Mouse (Mus musculus): ENCODE measurements around the gene Arhgap9. TPM values are rescaled to one million over a fixed set of nuclear protein-coding genes. Genes with fewer than 3 reads are reported as not detected.

Gene Arhgap9
- total RNA-seq, 2 experiments from 2014 or later = 18.7 to 21.1 TPM

GRCm38 (mm10) chr10:127317277-127317676, 4.5 kb upstream of the Arhgap9 start:
- no peak for ATAC-seq (replicated peaks; ENCODE audit: low FRiP score, poor library complexity, severe bottlenecking)

DNA sequence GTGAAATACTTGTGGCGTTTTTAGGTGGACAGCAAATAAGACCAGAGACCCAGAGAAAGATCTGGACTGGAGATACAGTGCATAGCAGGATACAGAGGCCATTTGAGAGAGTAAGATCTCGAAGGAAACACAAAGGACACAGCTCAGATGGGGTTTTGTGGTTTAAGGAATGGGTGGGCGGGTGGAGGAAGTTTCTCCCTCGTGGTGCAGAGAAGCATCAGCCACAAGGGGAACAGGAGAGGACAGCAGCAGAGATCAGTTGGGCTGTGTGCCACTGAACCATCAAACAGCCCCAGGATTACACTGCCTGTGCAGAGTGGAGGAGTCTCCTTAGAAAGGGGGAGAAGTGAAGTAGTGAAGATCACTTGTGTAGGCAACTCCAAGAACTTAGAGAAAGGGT, 3.8 kb upstream of the Arhgap9 start:
- ATAC-seq (replicated peaks; ENCODE audit: low FRiP score, poor library complexity, severe bottlenecking) = peak; percentile 30; the same call in 1 of the 2 replicates

DNA sequence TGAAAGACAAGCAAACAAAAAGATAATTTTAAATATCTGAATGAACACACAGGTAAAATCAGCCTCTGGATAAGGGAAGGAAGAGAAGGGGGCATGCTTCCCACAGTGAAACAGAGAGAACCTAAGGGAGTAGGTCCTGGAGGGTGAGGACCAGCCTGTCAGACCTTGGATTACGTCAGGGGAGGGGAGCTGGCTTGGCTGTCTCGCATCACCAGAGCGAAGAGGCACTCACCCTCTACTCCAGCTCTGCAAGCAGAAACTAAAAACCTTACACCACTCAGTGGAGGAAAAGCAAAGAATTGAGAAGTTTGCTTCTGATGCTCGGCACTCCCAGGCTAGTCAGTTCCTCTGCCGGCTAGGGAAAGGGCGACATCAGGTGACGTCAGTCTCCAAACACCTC, 1.8 kb upstream of the Arhgap9 start:
- no peak for ATAC-seq (replicated peaks; ENCODE audit: low FRiP score, poor library complexity, severe bottlenecking)

DNA sequence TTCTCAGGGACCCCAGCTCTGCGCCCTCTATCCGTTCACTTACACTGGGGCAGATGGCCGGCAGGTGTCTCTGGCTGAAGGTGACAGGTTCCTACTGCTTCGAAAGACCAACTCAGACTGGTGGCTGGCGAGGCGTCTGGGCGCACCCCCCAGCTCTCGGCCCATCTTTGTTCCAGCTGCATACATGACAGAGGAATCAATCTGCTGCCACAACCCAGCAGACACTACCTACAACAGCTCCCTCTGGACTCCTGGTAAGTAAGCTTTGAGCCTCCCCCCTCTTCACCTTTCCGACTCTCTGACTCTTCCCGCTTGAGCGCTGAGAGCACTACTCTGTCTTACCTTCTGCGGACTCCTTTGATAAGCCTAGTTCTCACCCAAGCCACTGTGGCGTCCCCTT, 414 bp downstream of the Arhgap9 start:
- no peak for ATAC-seq (replicated peaks; ENCODE audit: low FRiP score, poor library complexity, severe bottlenecking)

GRCm38 (mm10) chr10:127322669-127323068, 905 bp downstream of the Arhgap9 start:
- ATAC-seq (replicated peaks; ENCODE audit: low FRiP score, poor library complexity, severe bottlenecking) = no peak

- no peak for ATAC-seq (replicated peaks; ENCODE audit: low FRiP score, poor library complexity, severe bottlenecking)
Observed at GRCm38 (mm10) chr10:127323131-127323855, 1.5 kb downstream of the Arhgap9 start.

DNA sequence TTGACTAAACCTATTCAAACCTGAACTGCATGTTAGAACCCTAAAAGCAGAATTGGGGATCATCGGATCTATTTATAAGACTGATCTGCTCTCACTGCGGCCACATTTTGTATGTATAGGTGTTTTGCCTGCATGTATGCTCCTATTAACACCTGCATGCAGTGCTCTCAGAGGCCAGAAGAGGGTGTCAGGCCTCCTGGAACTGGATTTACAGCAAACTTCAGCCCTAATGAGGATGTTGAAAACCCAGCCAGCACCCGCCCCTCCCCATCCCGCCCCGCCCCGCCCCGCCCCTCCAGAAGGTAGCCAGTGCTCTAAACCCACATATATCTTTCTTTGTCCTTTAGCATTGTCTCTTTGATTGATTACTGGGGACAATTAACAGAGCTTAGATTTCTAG, 2.7 kb downstream of the Arhgap9 start:
- peak; percentile 56; the same call in 1 of the 2 replicates for ATAC-seq (replicated peaks; ENCODE audit: low FRiP score, poor library complexity, severe bottlenecking)

- ATAC-seq (replicated peaks; ENCODE audit: low FRiP score, poor library complexity, severe bottlenecking) = no peak
Observed at GRCm38 (mm10) chr10:127325454-127326016, 3.8 kb downstream of the Arhgap9 start.

GRCm38 (mm10) chr10:127326017-127326801, 4.4 kb downstream of the Arhgap9 start:
- ATAC-seq (replicated peaks; ENCODE audit: low FRiP score, poor library complexity, severe bottlenecking) = no peak

DNA sequence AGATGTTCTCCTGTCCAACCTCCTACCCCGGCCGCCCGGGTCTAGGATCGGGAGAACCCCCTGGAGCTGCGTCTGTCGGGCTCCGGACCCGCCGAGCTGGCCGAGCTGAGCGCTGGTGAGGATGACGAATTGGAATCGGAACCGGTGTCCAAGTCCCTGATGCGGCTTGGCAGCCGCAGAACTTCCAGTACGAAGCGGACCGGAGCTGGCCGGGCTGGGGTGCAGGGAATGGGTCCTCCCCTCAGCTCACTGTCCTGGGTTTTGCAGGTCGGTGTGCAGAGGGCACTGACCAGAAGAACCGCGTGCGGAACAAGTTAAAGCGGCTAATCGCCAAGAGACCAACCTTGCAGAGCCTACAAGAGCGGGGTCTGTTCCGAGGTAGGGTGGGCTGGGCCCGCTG, 5.1 kb downstream of the Arhgap9 start:
- ATAC-seq (replicated peaks; ENCODE audit: low FRiP score, poor library complexity, severe bottlenecking) = no peak

- no peak for ATAC-seq (replicated peaks; ENCODE audit: low FRiP score, poor library complexity, severe bottlenecking)
Observed at GRCm38 (mm10) chr10:127327461-127328145, 5.8 kb downstream of the Arhgap9 start.

- no peak for ATAC-seq (replicated peaks; ENCODE audit: low FRiP score, poor library complexity, severe bottlenecking)
Observed at GRCm38 (mm10) chr10:127330212-127330611, 8.4 kb downstream of the Arhgap9 start.

GRCm38 (mm10) chr10:127332211-127332874, 10.6 kb downstream of the Arhgap9 start:
- ATAC-seq (replicated peaks; ENCODE audit: low FRiP score, poor library complexity, severe bottlenecking) = no peak

DNA sequence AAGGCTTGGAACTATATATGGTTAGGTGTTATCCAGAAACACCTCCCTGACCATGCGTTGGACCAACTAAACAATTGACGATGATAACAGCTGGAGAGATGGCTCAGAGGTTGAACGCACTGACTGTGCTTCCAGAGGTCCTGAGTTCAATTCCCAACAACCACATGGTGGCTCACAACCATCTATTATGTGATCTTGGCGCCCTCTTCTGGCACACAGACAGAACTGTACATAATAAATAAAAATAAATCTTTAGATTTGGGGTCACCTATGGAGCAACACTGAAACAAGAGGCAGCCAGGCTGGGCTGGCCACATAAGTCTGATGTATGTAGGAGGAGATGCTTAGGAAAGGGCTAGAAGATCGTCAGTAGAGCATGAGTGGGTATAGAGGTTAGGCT, 11.4 kb downstream of the Arhgap9 start:
- no peak for ATAC-seq (replicated peaks; ENCODE audit: low FRiP score, poor library complexity, severe bottlenecking)

- ATAC-seq (replicated peaks; ENCODE audit: low FRiP score, poor library complexity, severe bottlenecking) = no peak
Observed at GRCm38 (mm10) chr10:127335271-127335670, 13.5 kb downstream of the Arhgap9 start.

- ATAC-seq (replicated peaks; ENCODE audit: low FRiP score, poor library complexity, severe bottlenecking) = no peak
Observed at GRCm38 (mm10) chr10:127336952-127337351, 15.2 kb downstream of the Arhgap9 start.

- ATAC-seq (replicated peaks; ENCODE audit: low FRiP score, poor library complexity, severe bottlenecking) = no peak
Observed at GRCm38 (mm10) chr10:127337536-127338099, 15.9 kb downstream of the Arhgap9 start.

DNA sequence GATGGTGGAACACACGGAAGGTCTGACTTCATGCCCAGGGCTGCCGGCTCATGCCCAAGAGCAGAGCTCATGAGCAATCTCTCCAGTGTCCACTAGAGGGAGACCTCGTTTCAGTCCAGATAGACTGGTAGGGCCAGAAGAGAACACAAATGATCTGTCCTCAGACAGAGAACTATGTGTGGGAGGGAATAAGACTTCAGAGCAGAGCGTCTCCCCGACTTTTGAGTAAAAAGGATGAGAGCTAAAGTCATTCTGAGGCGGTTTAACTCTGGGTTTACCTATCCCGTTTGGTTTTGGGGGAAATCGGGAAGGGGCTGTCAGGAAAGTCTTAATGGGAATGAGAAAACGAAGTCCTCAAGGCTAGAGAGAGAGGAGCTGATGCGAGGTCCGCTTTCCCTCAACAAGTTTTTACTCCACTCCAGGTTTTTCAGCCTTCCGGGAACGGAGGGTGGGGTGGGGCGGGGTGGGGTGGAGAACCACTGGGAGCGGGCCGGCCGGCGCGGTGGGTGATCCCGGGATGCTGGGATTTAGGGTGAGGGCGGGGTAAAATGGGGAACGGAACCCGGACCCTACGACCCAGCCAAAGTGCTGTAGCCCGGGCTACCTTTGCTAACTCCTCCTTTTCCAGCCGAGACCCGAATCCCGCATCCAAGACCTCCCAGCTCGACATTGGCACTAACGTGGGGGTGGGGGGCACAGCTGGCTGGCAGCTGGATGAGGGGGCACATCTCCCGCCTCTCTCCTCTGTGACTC, 17.3 kb downstream of the Arhgap9 start:
- ATAC-seq (replicated peaks; ENCODE audit: low FRiP score, poor library complexity, severe bottlenecking) = peak; percentile 84
